Mouse (Mus musculus) adipose tissue, adult 10 weeks (tissue): Measurements from ENCODE around the gene Eif2s3y. TPM values are rescaled to one million over a fixed set of nuclear protein-coding genes. Genes with fewer than 3 reads are reported as not detected.

Source experiments
- polyA plus RNA-seq: library from polyadenylated mRNA; stranded (reverse); fragments of 350-450 nt; fragmentation: Illumina TruSeq; extraction: RNeasy Lipid Tissue Mini Kit (QIAGEN cat#74804); gene quantifications from one replicate; pipeline ENCODE4 v1.2.3, GENCODE M21; 2014; ENCODE audit warnings: low read depth, low replicate concordance

The Eif2s3y gene
- 79.5 TPM for polyA plus RNA-seq

GRCm38 (mm10) chrY:1009882-1010751, at the start of gene Eif2s3y:
TSS of gene Eif2s3y (plus strand) at chrY:1010543.

Other genes starting within 250 kb of the Eif2s3y start
- gene Zfy1, start 213.1 kb upstream of the Eif2s3y start, polyA plus RNA-seq: not detected
- 0.17 TPM for gene Uba1y, start 191.9 kb upstream of the Eif2s3y start, polyA plus RNA-seq
- 13.1 TPM for gene Kdm5d, start 112.8 kb upstream of the Eif2s3y start, polyA plus RNA-seq
- gene Uty, start 235.2 kb downstream of the Eif2s3y start, polyA plus RNA-seq: 12.5 TPM